Mouse (Mus musculus) forebrain, embryonic 13.5 days (tissue): Measurements from ENCODE around the gene Ppcdc. TPM values are rescaled to one million over a fixed set of nuclear protein-coding genes. Genes with fewer than 3 reads are reported as not detected.

Experiments
- ATAC-seq: fragments of 200-750 bp; cut with Nextera tagmentation; 2 replicates; pipeline ENCODE4 v1.8.0; 2017
- H3K27ac ChIP-seq: fragments of 300-500 bp; sonication (generic); 2 replicates; pipeline ENCODE4 v1.5.1; 2015; ENCODE audit warnings: inconsistent platforms, mild to moderate bottlenecking, moderate library complexity
- H3K27me3 ChIP-seq: fragments of 300-500 bp; sonication (generic); 2 replicates; pipeline ENCODE4 v1.6.1; 2015; ENCODE audit warnings: mild to moderate bottlenecking, inconsistent platforms
- H3K36me3 ChIP-seq: fragments of 300-500 bp; sonication (generic); 2 replicates; pipeline ENCODE4 v1.6.1; 2015; ENCODE audit warnings: mild to moderate bottlenecking, inconsistent platforms; ENCODE audit not compliant: poor library complexity, severe bottlenecking
- H3K4me1 ChIP-seq: fragments of 300-500 bp; sonication (generic); 2 replicates; pipeline ENCODE4 v1.6.1; 2015; ENCODE audit warnings: inconsistent platforms
- H3K4me2 ChIP-seq: fragments of 300-500 bp; sonication (generic); 2 replicates; pipeline ENCODE4 v1.6.1; 2015; ENCODE audit warnings: inconsistent platforms, mild to moderate bottlenecking, moderate library complexity
- H3K4me3 ChIP-seq: fragments of 300-500 bp; sonication (generic); 2 replicates; pipeline ENCODE4 v1.5.1; 2015; ENCODE audit warnings: mild to moderate bottlenecking, inconsistent platforms
- H3K9ac ChIP-seq: fragments of 300-500 bp; sonication (generic); 2 replicates; pipeline ENCODE4 v1.6.1; 2015; ENCODE audit warnings: mild to moderate bottlenecking, inconsistent platforms
- H3K9me3 ChIP-seq: fragments of 300-500 bp; sonication (generic); replicated peaks from 2 replicates; pipeline ENCODE4 v1.6.1; 2016; ENCODE audit warnings: inconsistent platforms
- WGBS: fragments of 180-500 bp; shearing (Covaris S2); methylation state at CpG from one replicate; pipeline ENCODE4 v1.1.7; 2015; 5-methylcytosine and 5-hydroxymethylcytosine counted together
- polyA plus RNA-seq: library from polyadenylated mRNA; unstranded; fragments of >200 nt; fragmentation: Nextera tagmentation; extraction: Ambion mirVana; gene quantifications from 2 replicates; pipeline ENCODE4 v1.2.1, GENCODE M21; 2015

The Ppcdc gene
- 26.1 TPM in 2 replicates for polyA plus RNA-seq

DNA sequence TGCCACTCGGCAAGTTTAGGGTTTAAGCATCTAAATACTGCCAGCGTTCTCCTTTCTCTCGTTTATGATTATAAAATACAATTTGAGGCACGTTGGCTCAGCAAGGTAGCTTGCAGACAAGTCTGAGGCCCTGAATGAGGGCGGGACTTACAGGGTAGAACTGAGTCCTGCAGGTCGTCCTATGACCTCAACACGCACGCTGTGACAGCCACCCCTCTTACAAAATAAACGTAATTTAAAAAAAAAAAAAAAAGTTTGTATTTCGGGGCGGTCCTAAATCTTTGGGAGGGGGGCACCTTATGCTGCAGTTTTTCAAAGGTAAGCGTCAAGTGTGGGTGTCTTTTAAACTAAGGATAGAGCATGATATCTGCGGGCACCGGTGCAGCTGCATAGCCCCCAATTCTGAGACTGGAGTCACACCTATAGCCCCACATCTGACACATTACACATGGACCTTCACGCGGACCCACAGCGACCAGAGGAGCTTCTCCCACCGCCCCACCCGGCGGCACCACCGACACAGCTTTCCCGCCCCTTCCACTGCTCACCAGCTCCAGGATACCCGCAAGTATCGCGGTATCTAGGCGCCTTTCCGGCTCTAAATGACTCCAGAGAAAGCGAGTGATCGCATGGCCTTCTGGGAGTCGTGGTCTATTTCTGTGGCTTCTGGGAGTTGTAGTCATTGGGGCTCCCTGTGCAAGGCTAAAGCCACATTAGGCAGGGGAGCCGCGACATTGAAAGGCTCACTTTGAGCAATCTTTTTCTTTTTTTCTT lies at the start of gene Ppcdc:
Gene Ppcdc, minus strand, starts transcription at position 603 of the 774 bp plus-strand sequence.
- 2% methylated on average over 32 of the region's 32 CpGs for WGBS
- Histone ChIP-seq H3K4me3 (peak within 1 kb of the TSS; percentile 52), H3K27ac (peak within 1 kb of the TSS; percentile 66; the same call in 1 of the 2 replicates), H3K9ac (peak within 1 kb of the TSS; percentile 80), H3K27me3 (no peaks in the 10 kb centered on the region), H3K4me1 (peaks cover 8% of the 10 kb centered on the region), H3K4me2 (peak within 1 kb of the TSS; percentile 67), H3K36me3 (peaks cover 35% of the 10 kb centered on the region), H3K9me3 (no peaks in the 10 kb centered on the region)
- ATAC-seq, result peak; percentile 98

DNA sequence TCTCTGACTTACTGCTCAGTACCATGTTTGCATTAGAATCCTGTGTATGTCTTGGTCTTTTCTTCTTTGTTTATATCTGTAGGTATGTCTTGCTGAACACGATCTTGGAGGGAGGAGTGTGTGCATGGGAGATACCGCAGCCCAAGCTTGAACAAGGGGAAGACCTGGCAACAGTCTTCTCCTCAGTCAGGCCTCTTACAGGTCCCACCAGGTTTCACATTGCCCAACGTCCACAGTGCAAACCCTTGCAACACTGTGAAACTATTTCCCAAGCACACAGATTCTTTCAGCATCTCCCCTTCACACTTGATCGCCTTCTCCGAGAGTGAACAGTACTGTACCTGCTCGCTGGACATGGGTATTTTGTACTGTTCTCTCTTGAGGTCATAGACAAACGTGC lies 47.9 kb upstream of the Ppcdc start:
- no peak overlapping the region for H3K4me3 ChIP-seq
- H3K9me3 ChIP-seq, result no peaks in the 10 kb centered on the region
- no peaks in the 10 kb centered on the region for H3K36me3 ChIP-seq
- 76% methylated on average over 7 of the region's 7 CpGs for WGBS
- H3K4me1 ChIP-seq, result 0 out of 2 replicates have a peak, but pooled peaks cover 3% of the 10 kb centered on the region
- H3K27me3 ChIP-seq, result 0 out of 2 replicates have a peak, but pooled peaks cover 13% of the 10 kb centered on the region
- ATAC-seq, result no peak
- no peak overlapping the region for H3K4me2 ChIP-seq
- no peak overlapping the region for H3K9ac ChIP-seq
- H3K27ac ChIP-seq, result no peak overlapping the region

GRCm38 (mm10) chr9:57485774-57486173 lies 45.9 kb upstream of the Ppcdc start:
- WGBS, result 13% methylated on average over 7 of the region's 7 CpGs
- no peak overlapping the region for H3K4me2 ChIP-seq
- H3K4me1 ChIP-seq, result 0 out of 2 replicates have a peak, but pooled peaks cover 3% of the 10 kb centered on the region
- ATAC-seq, result peak; percentile 86
- peak overlapping the region; percentile 38; the same call in 1 of the 2 replicates for H3K9ac ChIP-seq
- H3K27ac ChIP-seq, result no peak overlapping the region
- H3K9me3 ChIP-seq, result no peaks in the 10 kb centered on the region
- no peak overlapping the region for H3K4me3 ChIP-seq
- 0 out of 2 replicates have a peak, but pooled peaks cover 13% of the 10 kb centered on the region for H3K27me3 ChIP-seq
- H3K36me3 ChIP-seq, result no peaks in the 10 kb centered on the region

GRCm38 (mm10) chr9:57468914-57469313 lies 29.0 kb upstream of the Ppcdc start:
- no peak for ATAC-seq
- Histone ChIP-seq H3K36me3 (peaks cover 5% of the 10 kb centered on the region; the same call in 1 of the 2 replicates), H3K27ac (no peak overlapping the region), H3K4me1 (peaks cover 27% of the 10 kb centered on the region), H3K27me3 (peaks cover 3% of the 10 kb centered on the region; the same call in 1 of the 2 replicates), H3K4me3 (peak overlapping the region; percentile 80; the same call in 1 of the 2 replicates), H3K4me2 (no peak overlapping the region), H3K9ac (no peak overlapping the region), H3K9me3 (no peaks in the 10 kb centered on the region)
- 63% methylated on average over 4 of the region's 4 CpGs for WGBS

GRCm38 (mm10) chr9:57467896-57468549 lies 28.1 kb upstream of the Ppcdc start, which contains the start of gene Scamp5:
Gene Scamp5, minus strand, starts transcription at chr9:57468060.
- Histone ChIP-seq H3K4me2 (peak within 1 kb of the TSS; percentile 84), H3K4me1 (peaks cover 27% of the 10 kb centered on the region), H3K9me3 (no peaks in the 10 kb centered on the region), H3K27me3 (peaks cover 3% of the 10 kb centered on the region; the same call in 1 of the 2 replicates), H3K27ac (peak within 1 kb of the TSS; percentile 81), H3K36me3 (peaks cover 7% of the 10 kb centered on the region; the same call in 1 of the 2 replicates), H3K4me3 (peak within 1 kb of the TSS; percentile 80), H3K9ac (peak within 1 kb of the TSS; percentile 94)
- 2% methylated on average over 42 of the region's 48 CpGs for WGBS
- peak; percentile 96 for ATAC-seq

DNA sequence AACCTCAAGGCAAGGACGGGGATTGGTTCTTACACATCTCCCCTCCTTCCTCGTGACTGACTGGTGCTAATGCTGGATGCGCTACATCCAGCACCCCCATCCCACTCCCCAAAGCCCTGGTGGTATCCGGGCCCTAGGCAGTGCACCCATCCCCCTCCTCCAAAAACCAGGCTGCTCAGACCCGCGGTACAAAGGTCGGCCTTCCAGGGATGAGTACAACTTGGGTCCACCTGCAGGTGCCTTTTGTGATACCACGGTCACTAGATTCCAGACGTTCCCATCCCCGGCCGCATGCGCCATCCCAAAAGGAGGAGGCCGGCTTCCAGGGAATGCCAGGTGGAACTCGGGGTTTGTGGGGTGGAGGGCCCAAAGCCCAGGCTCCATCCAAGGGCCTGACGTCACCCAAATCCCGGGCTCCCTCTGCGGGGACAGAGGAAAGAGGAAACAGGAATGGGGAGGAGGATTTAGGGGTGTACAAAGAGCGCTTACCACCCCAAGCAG lies 27.4 kb upstream of the Ppcdc start:
- H3K9me3 ChIP-seq, result no peaks in the 10 kb centered on the region
- 1% methylated on average over 18 of the region's 18 CpGs for WGBS
- peaks cover 7% of the 10 kb centered on the region; the same call in 1 of the 2 replicates for H3K36me3 ChIP-seq
- H3K4me1 ChIP-seq, result peaks cover 27% of the 10 kb centered on the region
- peaks cover 3% of the 10 kb centered on the region; the same call in 1 of the 2 replicates for H3K27me3 ChIP-seq
- H3K4me3 ChIP-seq, result peak overlapping the region; percentile 80
- peak overlapping the region; percentile 81 for H3K27ac ChIP-seq
- H3K4me2 ChIP-seq, result peak overlapping the region; percentile 84
- ATAC-seq, result peak; percentile 71
- peak overlapping the region; percentile 94 for H3K9ac ChIP-seq

- H3K27ac ChIP-seq, result no peak overlapping the region
- H3K9me3 ChIP-seq, result no peaks in the 10 kb centered on the region
- 0 out of 2 replicates have a peak overlapping the region, but pooled peaks have one; percentile 80 for H3K4me3 ChIP-seq
- H3K9ac ChIP-seq, result no peak overlapping the region
- peaks cover 3% of the 10 kb centered on the region; the same call in 1 of the 2 replicates for H3K27me3 ChIP-seq
- H3K4me1 ChIP-seq, result peaks cover 27% of the 10 kb centered on the region
- peaks cover 15% of the 10 kb centered on the region; the same call in 1 of the 2 replicates for H3K36me3 ChIP-seq
- peak overlapping the region; percentile 84 for H3K4me2 ChIP-seq
- WGBS, result 81% methylated on average over 3 of the region's 3 CpGs
- no peak for ATAC-seq
These were observed 26.2 kb upstream of the Ppcdc start for GRCm38 (mm10) chr9:57466101-57466500.

GRCm38 (mm10) chr9:57462866-57463265 lies 22.9 kb upstream of the Ppcdc start:
- Histone ChIP-seq H3K27me3 (no peaks in the 10 kb centered on the region), H3K27ac (no peak overlapping the region), H3K4me1 (peaks cover 22% of the 10 kb centered on the region), H3K4me3 (no peak overlapping the region), H3K36me3 (peaks cover 17% of the 10 kb centered on the region), H3K4me2 (no peak overlapping the region), H3K9me3 (no peaks in the 10 kb centered on the region; the same call in 1 of the 2 replicates), H3K9ac (no peak overlapping the region)
- 95% methylated on average over 6 of the region's 6 CpGs for WGBS
- no peak for ATAC-seq

DNA sequence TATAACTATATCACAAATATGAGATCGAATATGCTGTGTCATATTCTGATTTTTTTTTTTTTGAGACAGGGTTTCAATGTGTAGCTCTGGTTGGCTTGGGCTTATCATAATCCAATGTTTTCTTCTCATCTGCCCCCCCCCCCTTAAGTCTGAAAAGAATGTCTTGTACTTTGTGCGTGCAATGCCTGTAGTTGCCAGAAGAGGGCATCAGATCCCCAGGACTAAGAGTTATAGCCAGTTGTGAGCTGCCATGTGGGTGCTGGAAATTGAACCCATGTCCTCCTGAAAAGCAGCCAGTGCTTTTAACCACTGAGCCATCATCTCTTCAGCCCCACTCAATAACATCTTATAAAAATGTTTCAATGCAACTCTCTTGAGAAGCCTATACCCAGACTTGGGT lies 19.8 kb upstream of the Ppcdc start:
- Histone ChIP-seq H3K4me2 (no peak overlapping the region), H3K27me3 (no peaks in the 10 kb centered on the region), H3K27ac (no peak overlapping the region), H3K4me1 (no peaks in the 10 kb centered on the region), H3K36me3 (peaks cover 17% of the 10 kb centered on the region), H3K4me3 (no peak overlapping the region), H3K9ac (no peak overlapping the region), H3K9me3 (no peaks in the 10 kb centered on the region; the same call in 1 of the 2 replicates)
- no peak for ATAC-seq
- WGBS, result 92% methylated on average over 2 of the region's 2 CpGs

DNA sequence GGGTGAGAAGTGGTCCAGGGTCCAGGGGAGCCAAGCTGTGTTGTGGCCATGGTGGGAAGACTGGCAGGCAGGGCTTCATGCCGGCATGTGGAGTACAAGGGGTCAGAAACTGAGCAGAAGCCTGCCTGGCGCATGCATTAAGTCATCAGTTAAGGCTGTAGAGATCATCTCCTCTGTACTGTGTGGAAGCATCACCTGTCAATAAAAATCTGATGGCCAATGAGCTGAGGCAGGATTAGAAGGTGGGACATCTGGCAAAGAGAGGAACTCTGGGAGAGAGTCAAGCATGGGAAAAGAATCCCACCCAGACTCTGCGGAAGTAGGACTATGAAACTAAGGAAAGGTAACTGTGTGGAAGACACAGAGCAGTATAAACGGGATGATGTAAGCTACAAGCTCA lies 13.6 kb upstream of the Ppcdc start:
- H3K27ac ChIP-seq, result no peak overlapping the region
- H3K9me3 ChIP-seq, result no peaks in the 10 kb centered on the region
- 93% methylated on average over 4 of the region's 4 CpGs for WGBS
- no peak for ATAC-seq
- H3K9ac ChIP-seq, result no peak overlapping the region
- H3K4me2 ChIP-seq, result no peak overlapping the region
- peaks cover 29% of the 10 kb centered on the region for H3K36me3 ChIP-seq
- no peak overlapping the region for H3K4me3 ChIP-seq
- no peaks in the 10 kb centered on the region for H3K4me1 ChIP-seq
- no peaks in the 10 kb centered on the region for H3K27me3 ChIP-seq

DNA sequence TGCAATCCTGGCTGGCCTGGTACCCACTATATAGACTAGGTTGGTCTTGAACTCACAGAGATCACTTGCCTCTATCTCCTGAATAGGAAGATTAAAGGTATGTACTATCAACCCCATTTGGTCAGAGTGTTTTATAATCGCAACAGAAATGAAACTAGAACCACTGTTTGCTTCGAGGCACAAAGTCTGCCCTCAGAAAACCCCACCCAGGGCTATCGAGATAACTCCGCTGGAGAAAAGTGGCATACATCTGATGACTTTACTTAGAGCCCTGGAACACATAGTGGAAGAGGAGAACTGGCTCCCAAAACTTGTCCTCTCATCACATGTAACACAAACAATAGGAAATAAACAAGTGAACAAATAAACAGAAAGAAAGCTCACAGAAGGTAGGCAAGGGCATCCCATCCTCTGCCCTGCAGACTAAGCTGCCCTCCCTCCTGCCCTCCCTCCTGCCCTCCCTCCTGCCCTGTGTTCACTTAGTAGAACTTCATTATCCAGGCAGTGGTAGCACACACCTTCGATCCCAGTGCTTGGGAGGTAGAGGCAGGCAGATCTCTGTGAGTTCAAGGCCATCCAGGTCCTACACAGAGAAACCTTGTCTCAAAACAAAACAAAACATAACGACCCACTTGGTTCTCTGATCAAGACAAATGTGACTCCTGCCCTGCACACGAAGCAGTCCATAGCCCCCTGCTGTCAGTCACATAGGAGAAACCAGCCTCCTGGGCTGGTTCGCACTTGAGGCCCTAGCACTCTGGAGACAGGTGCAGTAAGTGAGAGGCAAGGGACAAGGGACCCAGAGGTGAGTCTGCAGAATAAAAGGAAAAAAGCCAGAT lies 12.9 kb upstream of the Ppcdc start:
- Histone ChIP-seq H3K4me3 (no peak overlapping the region), H3K9me3 (no peaks in the 10 kb centered on the region), H3K4me2 (no peak overlapping the region), H3K27me3 (no peaks in the 10 kb centered on the region), H3K4me1 (no peaks in the 10 kb centered on the region), H3K36me3 (peaks cover 35% of the 10 kb centered on the region), H3K9ac (no peak overlapping the region), H3K27ac (no peak overlapping the region)
- 87% methylated on average over 8 of the region's 8 CpGs for WGBS
- ATAC-seq, result no peak
